Mouse (Mus musculus) hindbrain, embryonic 11.5 days (tissue): ENCODE measurements at regions not wholly inside any gene's neighbourhood (a gene's known extent, or its start where the extent isn't known, plus 50 kb on each side); places are given as distances from the start of the nearest gene placed in this dataset.
"Not testable (repeated sequence)": the region's sequence is repeated elsewhere in the genome, so short reads cannot be mapped to it uniquely, and the experiment has no call there.

Experiments
- ATAC-seq: fragments of 200-750 bp; cut with Nextera tagmentation; 2 replicates; pipeline ENCODE4 v1.8.0; 2017; ENCODE audit warnings: mild to moderate bottlenecking, moderate TSS enrichment, moderate library complexity; ENCODE audit not compliant: low FRiP score
- DNase-seq: peaks from one replicate; pipeline ENCODE4 v3.0.0-alpha.2; 2015; ENCODE audit warnings: low spot score
- H3K27ac ChIP-seq: fragments of 300-500 bp; sonication (generic); 2 replicates; pipeline ENCODE4 v1.5.1; 2014; ENCODE audit warnings: mild to moderate bottlenecking, low read depth, low read length
- H3K27me3 ChIP-seq: fragments of 300-500 bp; sonication (generic); 2 replicates; pipeline ENCODE4 v1.6.1; 2014; ENCODE audit warnings: mild to moderate bottlenecking, low read length, moderate library complexity, mixed read lengths; ENCODE audit not compliant: control insufficient read depth, insufficient read depth
- H3K36me3 ChIP-seq: fragments of 300-500 bp; sonication (generic); 2 replicates; pipeline ENCODE4 v1.6.1; 2014; ENCODE audit warnings: mild to moderate bottlenecking, low read length, moderate library complexity, mixed read lengths; ENCODE audit not compliant: control insufficient read depth, insufficient read depth
- H3K4me1 ChIP-seq: fragments of 300-500 bp; sonication (generic); replicated peaks from 2 replicates; pipeline ENCODE4 v1.6.1; 2014; ENCODE audit warnings: low read length, mixed read lengths; ENCODE audit not compliant: control insufficient read depth, insufficient read depth
- H3K4me2 ChIP-seq: fragments of 300-500 bp; sonication (generic); replicated peaks from 2 replicates; pipeline ENCODE4 v1.6.1; 2014; ENCODE audit warnings: mild to moderate bottlenecking, low read depth, low read length
- H3K4me3 ChIP-seq: fragments of 300-500 bp; sonication (generic); 2 replicates; pipeline ENCODE4 v1.5.1; 2014; ENCODE audit warnings: low read depth, low read length
- H3K9ac ChIP-seq: fragments of 300-500 bp; sonication (generic); 2 replicates; pipeline ENCODE4 v1.6.1; 2014; ENCODE audit warnings: low read depth, low read length
- H3K9me3 ChIP-seq: fragments of 300-500 bp; sonication (generic); 2 replicates; pipeline ENCODE4 v1.6.1; 2016; ENCODE audit warnings: low read length; ENCODE audit not compliant: control insufficient read depth
- WGBS: fragments of 180-500 bp; shearing (Covaris S2); extraction: QIAGEN DNeasy Blood & Tissue Kit; methylation state at CpG from one replicate; pipeline ENCODE4 v1.1.7; 2014; 5-methylcytosine and 5-hydroxymethylcytosine counted together

DNA sequence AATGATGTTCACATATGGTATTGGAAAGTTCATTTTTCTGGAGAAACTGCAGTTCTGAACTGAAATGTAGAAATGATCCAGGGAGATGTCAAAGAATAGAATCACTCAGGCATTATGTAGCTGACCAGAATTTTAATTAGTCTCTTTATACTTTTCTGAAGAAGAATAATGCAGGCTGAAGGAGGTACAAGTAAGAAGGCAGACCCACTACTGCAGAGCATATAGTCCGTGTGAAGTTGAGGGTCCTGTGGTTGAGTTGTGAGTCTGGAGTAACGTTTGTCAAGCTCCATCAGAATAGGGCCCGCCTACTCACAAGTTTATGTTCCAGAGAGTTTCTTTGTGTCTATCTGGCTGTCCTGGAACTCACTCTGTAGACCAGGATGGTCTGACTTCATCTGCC, 575.8 kb upstream of the Cobl start:
- DNase-seq, result no peak
- no peaks in the 10 kb centered on the region for H3K4me1 ChIP-seq
- no peak overlapping the region for H3K4me3 ChIP-seq
- WGBS, result 49% methylated on average over 3 of the region's 3 CpGs
- H3K27me3 ChIP-seq, result no peaks in the 10 kb centered on the region
- H3K27ac ChIP-seq, result no peak overlapping the region
- H3K4me2 ChIP-seq, result no peak overlapping the region
- no peaks in the 10 kb centered on the region for H3K36me3 ChIP-seq
- peak; percentile 57 for ATAC-seq
- no peak overlapping the region for H3K9ac ChIP-seq
- no peaks in the 10 kb centered on the region for H3K9me3 ChIP-seq

DNA sequence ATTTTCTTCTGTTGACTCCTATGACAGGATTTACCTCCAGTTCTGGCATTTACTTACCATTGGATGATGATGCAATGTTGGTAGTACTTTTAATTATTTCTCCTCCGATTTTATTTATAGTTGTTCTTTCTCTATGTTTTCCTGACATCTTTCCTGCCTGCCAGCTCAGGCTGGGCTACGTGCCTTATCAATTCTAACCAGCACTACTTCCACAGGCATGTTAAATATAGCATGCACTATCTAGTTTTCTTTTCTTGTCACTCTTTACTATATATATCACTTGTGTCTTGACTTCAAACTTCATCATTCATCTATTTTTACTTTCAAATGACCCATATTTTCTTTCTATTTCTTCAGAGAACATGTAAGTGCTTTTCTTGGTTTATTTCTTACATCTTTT, 567.7 kb upstream of the Cobl start:
- Histone ChIP-seq H3K27me3 (no peaks in the 10 kb centered on the region), H3K4me3 (no peak overlapping the region), H3K9me3 (no peaks in the 10 kb centered on the region), H3K9ac (no peak overlapping the region), H3K4me2 (no peak overlapping the region), H3K4me1 (no peaks in the 10 kb centered on the region), H3K27ac (no peak overlapping the region), H3K36me3 (no peaks in the 10 kb centered on the region)
- ATAC-seq (no peak), DNase-seq (no peak)
- WGBS, result 80% methylated on average over 2 of the region's 2 CpGs

GRCm38 (mm10) chr11:13008838-13009237, 544.1 kb upstream of the Cobl start:
- not testable (repeated sequence) for H3K4me3 ChIP-seq, H3K4me2 ChIP-seq, H3K27ac ChIP-seq, DNase-seq, H3K9ac ChIP-seq, H3K9me3 ChIP-seq, H3K36me3 ChIP-seq, H3K27me3 ChIP-seq, ATAC-seq, H3K4me1 ChIP-seq
- 58% methylated on average over 5 of the region's 5 CpGs for WGBS

DNA sequence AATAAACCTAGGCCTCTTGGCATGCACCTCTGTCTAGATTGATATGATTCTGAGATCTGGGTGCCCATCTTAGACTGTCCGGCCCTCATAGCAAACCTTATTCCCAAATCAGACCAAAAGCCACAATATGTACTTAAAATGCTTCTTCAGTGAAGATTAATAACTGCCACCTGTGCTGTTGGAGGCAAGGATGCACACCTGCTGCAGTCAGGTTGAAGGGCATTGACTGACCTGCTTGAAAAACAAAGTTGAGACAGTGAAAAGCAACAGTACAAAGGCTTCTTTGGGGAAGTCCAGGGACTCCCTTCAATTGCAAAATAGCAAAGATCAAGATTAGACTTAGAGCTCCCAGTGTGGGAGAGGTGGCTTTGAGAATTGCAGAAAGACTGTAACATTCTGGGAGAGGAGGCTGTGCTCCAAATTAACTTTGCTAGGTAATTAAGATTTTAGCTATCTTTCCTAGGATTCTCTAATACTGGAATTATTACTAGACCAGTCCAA, 541.8 kb upstream of the Cobl start:
- ATAC-seq, H3K4me3 ChIP-seq: not testable (repeated sequence)
- WGBS, result 89% methylated on average over 1 of the region's 1 CpGs

DNA sequence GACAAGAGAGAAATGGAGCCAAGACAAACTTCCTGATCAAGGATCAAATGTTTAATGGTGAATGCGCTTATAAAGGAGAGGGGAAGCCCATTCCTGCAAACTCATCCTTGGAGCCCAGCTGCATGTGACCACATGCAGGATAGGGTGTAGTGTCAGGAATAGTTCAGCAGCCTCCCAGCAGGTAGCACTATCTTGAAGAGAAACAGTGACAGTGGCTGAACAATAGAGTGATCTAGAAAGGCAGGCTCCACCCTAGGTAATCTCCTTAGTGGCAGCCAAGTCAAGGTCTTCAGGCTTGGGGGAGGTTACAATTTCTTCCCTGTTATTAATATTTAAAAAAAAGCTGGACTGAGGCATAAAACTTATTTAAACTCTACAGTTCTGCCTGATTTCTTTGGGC, 540.5 kb upstream of the Cobl start:
- DNase-seq (no peak), ATAC-seq (no peak)
- H3K9ac ChIP-seq, result no peak overlapping the region
- H3K4me1 ChIP-seq, result no peaks in the 10 kb centered on the region
- WGBS, result 91% methylated on average over 1 of the region's 1 CpGs
- H3K36me3 ChIP-seq, result no peaks in the 10 kb centered on the region
- no peak overlapping the region for H3K27ac ChIP-seq
- no peak overlapping the region for H3K4me3 ChIP-seq
- no peaks in the 10 kb centered on the region for H3K27me3 ChIP-seq
- H3K4me2 ChIP-seq, result no peak overlapping the region
- H3K9me3 ChIP-seq, result no peaks in the 10 kb centered on the region

More for the DNA sequence above, 541.8 kb upstream of the Cobl start:
- not testable (repeated sequence) for H3K27me3 ChIP-seq, H3K4me1 ChIP-seq, H3K9me3 ChIP-seq, H3K27ac ChIP-seq, DNase-seq, H3K36me3 ChIP-seq, H3K9ac ChIP-seq, H3K4me2 ChIP-seq

- no peaks in the 10 kb centered on the region for H3K9me3 ChIP-seq
- no peaks in the 10 kb centered on the region for H3K36me3 ChIP-seq
- no peak overlapping the region for H3K27ac ChIP-seq
- DNase-seq (no peak), ATAC-seq (no peak)
- no peak overlapping the region for H3K4me2 ChIP-seq
- H3K4me3 ChIP-seq, result no peak overlapping the region
- no peaks in the 10 kb centered on the region for H3K27me3 ChIP-seq
- H3K4me1 ChIP-seq, result no peaks in the 10 kb centered on the region
- no peak overlapping the region for H3K9ac ChIP-seq
- WGBS, result 84% methylated on average over 7 of the region's 7 CpGs
These were observed 534.5 kb upstream of the Cobl start for GRCm38 (mm10) chr11:12999279-12999678.
